ENCODE assay signal across 33 mouse cellular contexts in the genomic region with DNA sequence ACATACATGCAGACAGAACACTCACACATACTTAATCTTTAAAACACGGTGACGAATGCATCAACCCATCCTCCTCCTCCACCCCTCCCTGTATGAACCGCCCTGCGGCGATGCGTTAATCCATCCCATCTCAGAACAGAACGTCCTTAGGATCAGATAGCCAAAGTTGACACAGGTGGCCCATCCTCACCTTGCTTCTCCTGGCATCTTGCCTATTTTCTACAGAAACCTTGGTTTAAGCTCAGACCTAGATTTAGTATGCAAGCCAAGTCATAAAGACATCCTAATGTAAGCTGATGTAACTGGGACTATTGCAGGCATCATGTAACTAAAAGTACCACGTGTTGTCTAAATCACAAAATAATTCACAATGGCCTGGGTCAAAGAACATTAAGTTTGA. TPM values are rescaled to one million over a fixed set of nuclear protein-coding genes. Genes with fewer than 3 reads are reported as not detected.
"Had no signal": no experiment of that assay in that cellular context is flagged by ENCODE, and none has a peak within 500 bp of the region (broad histone marks: within the 10 kb centered on the region; RNA-seq: fewer than 3 reads in every experiment).

No protein-coding gene starts in this region.

- H3K4me3 ChIP-seq: embryonic facial prominence, embryonic 10.5 days; embryonic facial prominence, embryonic 12.5 days; embryonic facial prominence, embryonic 13.5 days; embryonic facial prominence, embryonic 15.5 days; erythroblast, embryonic 14.5 days; forebrain, embryonic 10.5 days; forebrain, embryonic 12.5 days; forebrain, embryonic 13.5 days; forebrain, embryonic 15.5 days; gastrocnemius, adult 2 months; heart, adult 2 months had no signal

- H3K9me3 ChIP-seq: embryonic facial prominence, embryonic 10.5 days; embryonic facial prominence, embryonic 12.5 days; embryonic facial prominence, embryonic 13.5 days; embryonic facial prominence, embryonic 15.5 days; forebrain, embryonic 10.5 days; forebrain, embryonic 12.5 days; forebrain, embryonic 13.5 days; forebrain, embryonic 15.5 days had no signal

- H3K9ac ChIP-seq: embryonic facial prominence, embryonic 12.5 days; embryonic facial prominence, embryonic 13.5 days; embryonic facial prominence, embryonic 15.5 days; forebrain, embryonic 12.5 days; forebrain, embryonic 13.5 days; forebrain, embryonic 15.5 days; forebrain, postnatal 0 days had no signal

- H3K4me2 ChIP-seq: embryonic facial prominence, embryonic 12.5 days; embryonic facial prominence, embryonic 13.5 days; embryonic facial prominence, embryonic 15.5 days; forebrain, embryonic 12.5 days; forebrain, embryonic 13.5 days; forebrain, embryonic 15.5 days had no signal

- H3K27me3 ChIP-seq: embryonic facial prominence, embryonic 12.5 days; embryonic facial prominence, embryonic 13.5 days; embryonic facial prominence, embryonic 15.5 days; forebrain, embryonic 12.5 days; forebrain, embryonic 13.5 days; forebrain, embryonic 15.5 days had no signal

- DNase-seq: cerebellum, adult 18-20 months; cerebellum, adult 2 months; cerebellum, adult 8-10 months; cerebellum, adult 9-10 months; cerebellum, adult 9-11 months; cerebellum, postnatal 10 days; cerebellum, postnatal 14 days; cerebellum, postnatal 25 days; cerebellum, postnatal 36 days; embryo, embryonic 11 days; forebrain, postnatal 0 days; gastrocnemius, adult 2 months; gastrocnemius, postnatal 10 days; gastrocnemius, postnatal 14 days; gastrocnemius, postnatal 25 days; gastrocnemius, postnatal 36 days; heart, adult 18-20 months; heart, adult 2 months had no signal

- ATAC-seq: forebrain, embryonic 13.5 days; forebrain, embryonic 14.5 days; forebrain, embryonic 15.5 days; forebrain, embryonic 16.5 days; forebrain, postnatal 0 days had no signal

- H3K27ac ChIP-seq: embryonic facial prominence, embryonic 10.5 days; embryonic facial prominence, embryonic 12.5 days; forebrain, embryonic 10.5 days; forebrain, embryonic 12.5 days; forebrain, embryonic 13.5 days; forebrain, embryonic 15.5 days; gastrocnemius, adult 2 months; heart, adult 2 months had no signal

- H3K4me1 ChIP-seq: embryonic facial prominence, embryonic 10.5 days; embryonic facial prominence, embryonic 12.5 days; forebrain, embryonic 10.5 days; forebrain, embryonic 12.5 days; forebrain, embryonic 13.5 days; forebrain, embryonic 15.5 days had no signal

RNA-seq across cellular contexts. Expression of a gene that starts 54.6 kb away (rescaled TPM):
- total RNA-seq: common myeloid progenitor, adult 5-6 weeks; forebrain, postnatal 0 days; gastrocnemius, postnatal 25 days; granulocyte monocyte progenitor cell, adult 5-6 weeks had no signal
- polyA plus RNA-seq: embryonic facial prominence, embryonic 11.5 days; forebrain, embryonic 10.5 days; forebrain, embryonic 11.5 days; forebrain, embryonic 12.5 days; forebrain, embryonic 13.5 days; forebrain, embryonic 14.5 days; forebrain, embryonic 15.5 days; forebrain, embryonic 16.5 days; forebrain, postnatal 0 days had no signal
